Mouse (Mus musculus) G1E-ER4 (cell line): Measurements from ENCODE around the gene Rundc3a. TPM values are rescaled to one million over a fixed set of nuclear protein-coding genes. Genes with fewer than 3 reads are reported as not detected.

Experiments used
- GATA1 ChIP-seq: IDR thresholded peaks from one replicate; pipeline ENCODE4 v1.8.0; 2012; ENCODE audit warnings: low read length, inconsistent platforms
- polyA plus RNA-seq: library from polyadenylated mRNA; stranded (reverse); fragments of >175 nt; gene quantifications from 2 replicates; pipeline ENCODE4 v1.2.3, GENCODE M21; 2012

Rundc3a gene
- polyA plus RNA-seq, 1 experiment = not detected

DNA sequence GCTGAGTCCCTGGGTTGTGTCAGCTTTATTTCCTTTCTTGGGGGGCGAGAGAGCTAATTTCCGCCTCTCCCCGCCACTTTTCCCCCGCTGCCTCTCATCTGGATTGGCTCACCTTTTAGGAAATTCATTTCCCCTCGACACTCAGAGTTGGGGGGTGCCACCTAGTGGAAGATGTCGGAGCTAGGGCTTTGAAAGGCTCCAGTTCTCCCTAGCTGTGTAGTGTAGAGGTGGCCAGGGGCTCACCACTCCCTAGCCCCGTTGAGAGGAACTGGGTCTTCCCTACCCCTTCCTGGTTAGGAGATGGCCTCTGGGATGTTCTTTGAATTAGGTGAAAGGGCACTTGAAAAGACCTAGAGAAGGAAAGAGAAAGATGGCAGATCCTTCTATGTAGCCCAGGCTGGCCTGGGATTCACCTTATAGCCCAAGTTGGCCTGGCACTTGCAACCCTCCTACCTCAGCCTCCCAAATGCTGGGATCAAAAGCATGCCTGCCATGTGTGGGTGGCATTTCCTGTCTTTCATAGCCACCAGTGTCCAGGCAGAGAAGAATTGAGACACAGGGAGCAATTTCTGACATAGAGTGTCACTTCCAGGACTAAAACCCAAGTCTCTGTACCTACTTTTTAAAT is 37.9 kb downstream of the Rundc3a start:
- no peak for TF ChIP-seq GATA1

DNA sequence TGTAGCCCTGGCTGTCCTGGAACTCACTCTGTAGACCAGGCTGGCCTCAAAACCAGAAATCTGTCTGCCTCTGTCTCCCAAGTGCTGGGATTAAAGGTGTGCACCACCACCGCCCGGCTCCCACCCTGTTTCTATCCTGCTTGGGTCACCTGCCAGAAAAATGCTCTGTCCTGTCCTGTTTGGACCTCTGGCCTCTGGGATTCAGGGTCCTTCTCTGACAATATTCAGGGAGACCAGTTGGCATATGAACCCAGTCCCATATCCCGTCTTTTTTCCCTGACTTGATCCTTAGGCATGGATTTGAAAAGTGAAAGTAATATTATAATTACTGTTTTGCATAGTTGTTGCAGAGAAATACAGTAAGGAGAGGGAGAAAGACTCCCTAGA is 38.5 kb downstream of the Rundc3a start:
- TF ChIP-seq GATA1 = no peak

DNA sequence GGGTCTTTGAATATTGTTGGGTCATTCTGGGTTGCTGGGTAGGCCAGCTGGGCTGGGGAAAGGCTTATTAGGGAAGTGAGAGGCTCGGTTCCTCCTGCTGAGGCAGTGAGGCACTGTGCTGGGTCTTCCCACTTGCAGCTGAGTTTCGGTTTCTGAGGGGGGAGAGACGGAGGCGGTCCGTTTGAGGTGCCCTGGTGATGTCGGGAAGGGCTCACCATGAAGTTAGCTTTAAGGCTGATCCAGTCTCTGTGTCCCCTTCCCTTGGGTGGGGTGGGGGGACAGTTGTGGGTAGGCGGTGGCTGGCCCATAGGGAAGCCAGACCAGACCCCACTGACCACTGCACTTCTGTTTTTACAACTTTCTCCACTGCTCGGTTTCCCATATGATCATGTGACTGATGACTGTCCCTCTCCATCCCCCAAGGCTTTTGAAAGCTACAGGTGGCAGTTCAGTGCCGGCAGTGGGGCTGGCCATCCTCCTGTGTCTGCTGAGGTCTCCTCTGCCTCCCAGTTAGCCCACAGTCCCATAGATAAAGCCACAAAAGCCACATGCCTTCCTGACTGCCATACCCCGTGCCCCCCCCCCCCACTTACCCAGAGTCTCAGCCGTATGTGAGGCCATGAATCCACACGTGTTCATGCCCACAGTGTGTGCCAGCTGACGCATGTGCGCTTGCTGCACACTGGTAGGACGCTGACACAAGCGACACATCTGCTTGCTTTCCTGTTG is 39.1 kb downstream of the Rundc3a start:
- no peak for TF ChIP-seq GATA1

- no peak for TF ChIP-seq GATA1
Observed at GRCm38 (mm10) chr11:102432896-102433295, 39.7 kb downstream of the Rundc3a start.

DNA sequence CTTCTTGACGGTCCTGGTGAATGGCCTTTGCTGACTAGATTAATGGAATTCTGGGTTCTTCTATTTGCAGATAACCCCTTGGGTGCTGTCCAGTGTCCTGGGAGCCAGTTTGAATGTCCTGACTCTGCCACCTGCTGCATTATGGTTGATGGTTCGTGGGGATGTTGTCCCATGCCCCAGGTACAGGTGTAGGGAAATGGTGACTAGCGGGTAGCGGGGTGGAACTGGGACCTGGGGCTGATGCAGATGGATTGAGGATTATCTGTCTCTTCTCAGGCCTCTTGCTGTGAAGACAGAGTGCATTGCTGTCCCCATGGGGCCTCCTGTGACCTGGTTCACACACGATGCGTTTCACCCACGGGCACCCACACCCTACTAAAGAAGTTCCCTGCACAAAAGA is 40.7 kb downstream of the Rundc3a start:
- TF ChIP-seq GATA1 = no peak

GRCm38 (mm10) chr11:102434406-102434805 is 41.2 kb downstream of the Rundc3a start:
- TF ChIP-seq GATA1 = no peak

DNA sequence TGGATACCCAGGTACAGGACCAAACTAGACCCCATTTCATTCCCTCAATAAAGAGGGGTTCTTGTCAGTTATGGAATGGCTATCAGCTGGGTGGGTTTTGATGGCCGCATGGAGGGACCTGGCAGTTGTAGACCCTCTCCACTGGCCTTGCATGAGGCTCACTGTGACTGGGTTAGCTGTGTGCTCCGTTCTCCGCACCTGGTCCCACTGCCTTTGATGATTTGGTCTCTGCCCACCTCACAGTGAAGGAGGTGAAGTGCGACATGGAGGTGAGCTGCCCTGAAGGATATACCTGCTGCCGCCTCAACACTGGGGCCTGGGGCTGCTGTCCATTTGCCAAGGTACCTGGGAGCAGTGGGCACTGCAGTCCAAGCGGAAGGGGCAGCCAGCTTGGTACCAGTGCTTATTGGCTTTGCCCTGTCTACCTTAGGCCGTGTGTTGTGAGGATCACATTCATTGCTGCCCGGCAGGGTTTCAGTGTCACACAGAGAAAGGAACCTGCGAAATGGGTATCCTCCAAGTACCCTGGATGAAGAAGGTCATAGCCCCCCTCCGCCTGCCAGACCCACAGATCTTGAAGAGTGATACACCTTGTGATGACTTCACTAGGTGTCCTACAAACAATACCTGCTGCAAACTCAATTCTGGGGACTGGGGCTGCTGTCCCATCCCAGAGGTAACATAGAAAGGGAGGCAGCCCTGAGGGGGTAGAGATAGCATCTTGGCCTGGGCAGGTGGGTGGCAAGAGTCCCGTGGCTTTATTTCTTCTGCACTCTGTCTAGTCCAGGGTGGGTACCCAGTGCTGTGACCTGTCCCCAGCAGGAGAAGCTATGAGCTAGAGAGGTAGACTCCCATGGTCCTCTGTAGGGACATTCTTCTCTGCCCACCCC is 41.9 kb downstream of the Rundc3a start:
- TF ChIP-seq GATA1 = no peak

DNA sequence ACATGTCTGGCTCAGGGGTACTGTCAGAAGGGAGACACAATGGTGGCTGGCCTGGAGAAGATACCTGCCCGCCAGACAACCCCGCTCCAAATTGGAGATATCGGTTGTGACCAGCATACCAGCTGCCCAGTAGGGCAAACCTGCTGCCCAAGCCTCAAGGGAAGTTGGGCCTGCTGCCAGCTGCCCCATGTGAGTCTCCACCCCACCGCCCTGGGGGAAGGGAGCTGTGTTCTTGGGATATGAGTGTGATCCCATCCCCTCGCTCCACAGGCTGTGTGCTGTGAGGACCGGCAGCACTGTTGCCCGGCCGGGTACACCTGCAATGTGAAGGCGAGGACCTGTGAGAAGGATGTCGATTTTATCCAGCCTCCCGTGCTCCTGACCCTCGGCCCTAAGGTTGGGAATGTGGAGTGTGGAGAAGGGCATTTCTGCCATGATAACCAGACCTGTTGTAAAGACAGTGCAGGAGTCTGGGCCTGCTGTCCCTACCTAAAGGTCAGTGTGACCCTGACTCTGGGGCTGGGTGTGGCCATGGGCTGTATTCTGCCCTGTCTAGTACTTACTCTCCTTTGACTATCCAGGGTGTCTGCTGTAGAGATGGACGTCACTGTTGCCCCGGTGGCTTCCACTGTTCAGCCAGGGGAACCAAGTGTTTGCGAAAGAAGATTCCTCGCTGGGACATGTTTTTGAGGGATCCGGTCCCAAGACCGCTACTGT is 42.7 kb downstream of the Rundc3a start:
- TF ChIP-seq GATA1 = no peak

GRCm38 (mm10) chr11:102436471-102436790 is 43.2 kb downstream of the Rundc3a start:
- TF ChIP-seq GATA1 = no peak

DNA sequence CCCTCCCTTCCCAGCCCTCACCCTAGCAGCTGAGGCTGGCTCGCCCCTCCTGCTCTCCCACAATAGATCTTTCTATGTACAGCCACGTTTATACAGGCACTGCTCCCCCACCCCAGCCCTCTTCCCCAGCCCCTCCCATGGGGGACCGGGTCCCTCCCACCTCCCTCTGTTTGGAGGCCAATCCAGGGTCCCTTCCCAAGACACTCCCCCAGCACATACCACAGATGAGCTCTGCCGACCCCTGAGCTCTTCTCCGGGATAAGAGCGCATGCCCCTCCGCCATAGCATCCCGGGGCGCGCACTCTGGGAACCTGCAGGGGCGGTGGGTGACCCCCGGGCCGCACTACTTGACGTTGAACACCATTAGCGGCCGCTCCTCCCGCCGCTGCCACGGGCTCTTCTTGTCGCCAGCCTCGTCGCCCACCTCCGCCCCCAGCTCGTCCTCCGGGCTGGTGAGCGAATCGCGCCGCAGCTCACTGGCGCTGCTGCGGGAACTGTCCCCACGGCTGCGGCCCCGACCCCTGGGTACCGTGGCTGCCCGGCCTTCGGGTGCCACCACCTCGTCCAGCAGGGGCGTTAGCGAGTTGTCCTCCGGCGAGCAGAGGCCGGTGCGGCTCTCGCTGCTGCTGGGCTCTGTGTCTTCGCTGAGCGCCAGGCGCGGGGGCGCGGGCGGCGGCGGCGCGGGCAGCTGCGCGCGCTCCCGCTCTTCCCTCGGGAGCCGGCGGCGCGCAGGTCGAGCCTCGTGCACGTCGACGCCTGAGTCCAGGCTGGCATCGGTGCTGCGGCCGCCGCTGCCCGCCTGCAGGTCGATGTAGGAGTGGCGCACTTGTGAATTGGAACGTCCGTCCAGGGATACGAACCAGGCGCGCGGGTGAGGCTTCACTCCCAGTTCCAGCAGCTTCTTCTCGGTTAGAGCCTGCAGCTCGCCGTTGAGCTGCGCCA is 44.2 kb downstream of the Rundc3a start:
- TF ChIP-seq GATA1 = no peak

DNA sequence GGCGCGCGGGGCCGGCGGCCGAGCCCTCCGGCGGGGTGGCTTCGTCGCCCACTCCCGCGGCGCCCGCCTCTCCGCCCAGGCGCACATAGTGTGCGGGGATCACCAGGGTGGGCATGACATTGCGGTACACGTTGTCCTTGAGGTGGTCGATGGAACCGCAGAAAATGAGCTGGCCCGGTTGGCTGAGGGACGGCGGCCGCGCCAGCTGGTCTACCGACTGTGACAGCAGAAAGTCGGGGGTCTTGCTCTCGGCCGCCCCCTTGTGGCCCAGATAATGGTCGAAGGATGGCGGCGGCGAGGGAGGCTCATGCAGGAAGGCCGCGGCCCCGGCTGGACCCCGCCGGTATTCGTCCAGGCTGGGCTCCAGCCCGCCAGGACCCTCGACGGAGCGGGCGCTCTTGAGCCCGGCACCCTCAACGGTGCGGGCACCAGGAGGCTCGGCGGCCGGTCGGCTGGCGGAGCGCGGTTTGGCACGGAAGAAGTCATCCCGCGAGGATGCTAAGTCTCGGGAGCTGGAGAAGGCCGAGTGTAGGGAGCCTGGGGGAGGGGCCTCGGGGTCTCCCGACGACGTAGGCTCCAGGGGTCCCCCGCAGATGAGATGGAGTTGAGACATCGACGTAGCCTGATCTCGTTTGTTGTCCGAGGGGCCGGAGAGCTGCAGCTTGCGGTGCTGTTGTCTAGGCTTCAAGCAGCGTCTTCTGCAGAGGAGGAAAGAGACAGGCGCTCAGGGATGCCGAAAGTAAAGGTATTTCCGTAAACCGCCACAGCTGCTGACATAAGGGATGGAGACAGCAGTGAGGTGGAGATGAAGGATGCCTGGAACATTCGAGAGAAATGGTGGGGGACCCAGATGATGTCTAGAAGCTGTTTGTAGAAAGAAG is 45.2 kb downstream of the Rundc3a start:
- TF ChIP-seq GATA1 = no peak

DNA sequence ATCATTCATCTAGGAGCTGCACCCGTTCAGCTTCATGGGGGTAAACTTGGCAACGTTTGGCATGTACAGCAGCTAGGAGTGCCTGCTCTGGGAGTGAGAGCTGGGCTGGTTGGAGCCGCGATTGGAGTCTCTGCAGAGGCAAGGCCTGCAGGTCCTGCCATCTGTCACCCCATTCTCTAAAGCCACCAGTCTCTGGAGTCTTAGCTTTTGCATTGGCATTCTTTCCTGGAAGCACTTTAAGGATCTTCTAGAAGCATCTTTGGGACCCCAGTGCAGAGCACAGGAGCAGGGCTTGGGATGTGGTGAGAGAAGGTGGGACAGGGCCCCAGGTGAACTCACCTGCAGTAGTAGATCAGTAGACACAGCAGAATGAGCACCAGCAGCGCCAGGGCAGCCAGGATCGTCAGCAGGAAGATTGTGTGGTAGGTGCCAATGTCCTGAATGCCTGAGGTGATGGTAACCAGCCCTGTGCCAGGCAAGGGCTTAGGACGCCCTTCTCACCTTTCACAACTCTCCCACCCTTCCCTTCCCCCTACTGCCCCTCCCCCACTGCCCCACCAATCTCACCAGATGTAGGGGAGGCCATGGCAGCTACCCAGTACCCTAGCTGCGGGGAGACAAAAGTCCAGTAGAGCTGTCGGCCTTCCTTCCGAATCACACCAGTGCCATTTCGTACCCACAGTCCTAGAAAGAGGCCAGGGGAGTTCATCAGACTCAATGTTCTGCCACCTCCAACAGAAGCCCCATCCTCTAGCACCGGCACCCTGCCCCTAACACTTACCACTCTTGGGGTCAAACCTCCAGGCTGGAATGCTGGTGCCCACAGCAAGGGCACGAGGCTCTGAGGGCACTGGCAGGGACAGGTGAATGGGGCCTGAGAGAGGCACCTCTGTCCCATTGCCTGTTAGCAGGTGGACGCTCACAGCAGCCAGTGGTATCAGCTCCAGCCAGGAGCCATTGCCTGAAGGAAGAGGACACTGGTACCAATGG is 46.2 kb downstream of the Rundc3a start:
- TF ChIP-seq GATA1 = no peak

- TF ChIP-seq GATA1 = no peak
Observed at GRCm38 (mm10) chr11:102440255-102440654, 47.1 kb downstream of the Rundc3a start.
